Mouse (Mus musculus): ENCODE data around the gene Wnt10a.

DNA sequence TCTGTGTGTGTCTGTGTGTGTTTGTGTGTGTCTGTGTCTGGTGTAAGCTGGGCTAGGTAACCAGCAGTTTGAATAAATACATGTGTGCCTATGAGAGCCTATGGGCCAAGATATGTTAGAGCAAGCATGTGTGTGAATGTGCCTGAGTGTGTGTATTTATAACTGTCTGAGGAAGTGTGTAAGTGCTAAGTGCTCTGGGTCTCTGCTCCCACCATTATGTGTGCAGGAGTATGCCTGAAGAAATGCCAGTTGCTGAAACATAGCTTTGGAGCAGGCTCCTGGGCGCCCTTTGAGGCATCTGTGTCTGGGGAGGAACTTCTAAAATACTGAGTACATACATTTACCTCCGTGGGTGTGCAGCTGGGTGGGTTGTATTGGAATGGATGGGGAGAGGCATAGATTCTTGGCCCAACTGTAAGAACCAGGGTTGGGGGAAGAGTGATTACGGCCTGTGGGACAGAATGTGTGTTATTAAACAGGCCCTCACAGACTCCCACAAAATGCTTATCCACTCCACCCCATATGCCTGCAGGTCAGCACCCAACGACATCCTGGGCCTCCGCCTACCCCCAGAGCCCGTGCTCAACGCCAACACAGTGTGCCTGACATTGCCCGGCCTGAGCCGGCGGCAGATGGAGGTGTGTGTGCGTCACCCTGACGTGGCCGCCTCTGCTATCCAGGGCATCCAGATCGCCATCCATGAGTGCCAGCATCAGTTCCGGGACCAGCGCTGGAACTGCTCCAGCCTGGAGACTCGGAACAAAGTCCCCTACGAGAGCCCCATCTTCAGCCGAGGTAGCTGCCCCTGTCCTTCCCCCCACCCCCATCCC lies 1.7 kb downstream of the Wnt10a start:
- TF ChIP-seq CTCF (IDR thresholded peaks at IDR 0.05; ENCODE audit: low read depth) (no peak), EP300 (optimal IDR thresholded peaks at IDR 0.05) (no peak)

Data from stomach, postnatal 0 days (tissue).